Mouse (Mus musculus) gastrocnemius, postnatal 4 days (tissue): ENCODE results near the gene Gbp2. TPM values are rescaled to one million over a fixed set of nuclear protein-coding genes. Genes with fewer than 3 reads are reported as not detected.
"Not testable (repeated sequence)": the region's sequence is repeated elsewhere in the genome, so short reads cannot be mapped to it uniquely, and the experiment has no call there.

Experiments
- DNase-seq, 2 experiments: peaks; one replicate each; pipeline ENCODE4 v3.0.0; 2021 to 2022; ENCODE audit warnings: low spot score in 2 of 2, mixed read lengths in 2 of 2
- long read RNA-seq, 2 experiments: library from polyadenylated mRNA; stranded (forward); transcript quantifications; one replicate each; pipeline ENCODE4 v2.0.0; 2021
- total RNA-seq, 2 experiments: library from RNA; stranded (reverse); gene quantifications; 2 replicates each; pipeline ENCODE4 v1.2.3; 2021

Gene Gbp2
- 1 to 10 TPM; 3.8 to 4.0 TPM for total RNA-seq
- long read RNA-seq, experiment 1, partial matches to known transcripts, result 0 of 4 reads
- long read RNA-seq, experiment 1, other reads (novel, unspliced or antisense), result 1 of 4 reads
- long read RNA-seq, experiment 2, transcript Gbp2-201 (11 exons, 2,516 nt), result major isoform, 10 of 15 reads
- long read RNA-seq, experiment 2, partial matches to known transcripts, result 1 of 15 reads
- long read RNA-seq, experiment 2, other reads (novel, unspliced or antisense), result 4 of 15 reads

DNA sequence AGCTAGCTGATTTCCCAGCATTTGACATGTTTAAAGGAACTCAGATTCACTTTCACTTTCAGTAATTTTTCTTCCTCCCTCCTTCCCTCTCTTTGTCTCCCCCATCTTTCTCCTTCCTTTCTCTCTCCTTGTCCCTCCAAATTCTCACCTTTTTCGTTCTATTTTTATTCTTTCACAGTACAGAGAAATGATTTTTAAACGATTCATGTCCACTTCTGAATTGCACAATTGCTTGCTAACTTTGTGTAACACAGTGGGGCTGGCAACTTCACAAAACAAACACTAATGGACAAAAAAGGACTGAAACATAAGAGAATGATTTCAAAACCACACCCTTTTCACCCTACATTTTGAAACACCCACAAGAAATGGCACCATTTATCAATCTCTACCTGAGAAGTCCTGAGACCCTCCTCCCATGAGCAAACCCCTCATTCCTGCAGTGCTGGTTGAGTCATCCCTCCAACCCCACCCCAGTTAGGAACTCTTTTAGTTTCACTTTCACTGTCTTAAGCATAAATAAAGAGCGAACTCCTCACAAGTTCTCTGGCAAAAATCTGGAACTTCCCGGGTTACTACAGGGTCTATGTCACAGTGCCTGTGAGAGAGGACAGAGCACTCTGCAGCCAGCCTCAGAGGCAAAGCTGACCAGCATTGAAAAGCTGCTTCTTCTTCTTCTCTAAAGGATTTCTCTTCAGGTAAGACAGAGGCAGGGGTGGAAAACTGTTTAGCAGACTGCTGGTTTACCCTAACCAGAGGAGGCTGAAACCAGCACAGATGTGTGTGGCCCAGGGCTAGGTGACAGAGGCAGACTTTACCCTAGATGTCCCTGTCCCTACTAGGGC, at the start of gene Gbp2:
Gene Gbp2 (plus strand): TSS at position 492 of the 845 bp plus-strand sequence.
- DNase-seq, result peak in 1 of 2 experiments; percentile 8

- DNase-seq, result no peak
Observed at GRCm38 (mm10) chr3:142570738-142571137, 49.7 kb upstream of the Gbp2 start.

- DNase-seq, result no peak
Observed at GRCm38 (mm10) chr3:142577108-142577507, 43.3 kb upstream of the Gbp2 start.

GRCm38 (mm10) chr3:142578342-142578741, 42.1 kb upstream of the Gbp2 start:
- no peak for DNase-seq

GRCm38 (mm10) chr3:142583067-142583466, 37.3 kb upstream of the Gbp2 start:
- DNase-seq, result no peak

DNA sequence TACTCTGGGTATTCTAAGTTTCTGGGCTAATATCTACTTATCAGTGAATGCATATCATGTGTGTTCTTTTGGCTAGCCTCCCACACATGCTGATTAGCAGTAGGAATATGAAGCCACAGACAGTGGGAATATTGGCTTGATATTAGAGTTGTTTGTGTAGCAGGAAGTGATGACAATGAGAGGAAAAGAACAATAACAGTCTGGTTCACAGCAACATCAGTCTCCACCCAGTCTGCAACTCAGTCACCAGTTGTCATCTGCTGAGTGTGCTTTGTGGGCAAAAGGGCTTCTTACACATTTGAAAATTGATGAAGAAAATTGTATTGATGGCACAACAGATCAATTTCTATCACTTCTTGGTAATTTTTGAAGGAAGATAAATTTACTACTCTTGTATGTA, 33.0 kb upstream of the Gbp2 start:
- no peak for DNase-seq

DNA sequence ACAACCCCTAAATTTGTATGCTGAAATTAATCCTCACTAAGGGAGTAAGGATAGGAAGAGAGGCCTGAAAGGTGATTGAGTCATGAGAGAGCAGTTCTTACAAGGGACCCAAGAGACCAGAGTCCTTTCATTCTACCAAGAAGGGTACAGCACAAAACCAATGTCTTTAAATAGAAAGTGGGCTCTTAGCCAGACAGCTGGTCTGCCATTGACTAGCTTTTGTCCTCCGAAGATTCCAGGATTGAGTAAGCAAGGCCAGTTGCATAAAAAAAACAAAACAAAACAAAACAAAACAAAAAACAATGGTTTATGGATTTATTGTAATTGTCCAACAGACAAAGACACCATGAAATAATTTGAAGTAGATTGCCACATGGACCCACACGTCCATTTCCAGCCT, 31.5 kb upstream of the Gbp2 start:
- DNase-seq, result no peak

DNA sequence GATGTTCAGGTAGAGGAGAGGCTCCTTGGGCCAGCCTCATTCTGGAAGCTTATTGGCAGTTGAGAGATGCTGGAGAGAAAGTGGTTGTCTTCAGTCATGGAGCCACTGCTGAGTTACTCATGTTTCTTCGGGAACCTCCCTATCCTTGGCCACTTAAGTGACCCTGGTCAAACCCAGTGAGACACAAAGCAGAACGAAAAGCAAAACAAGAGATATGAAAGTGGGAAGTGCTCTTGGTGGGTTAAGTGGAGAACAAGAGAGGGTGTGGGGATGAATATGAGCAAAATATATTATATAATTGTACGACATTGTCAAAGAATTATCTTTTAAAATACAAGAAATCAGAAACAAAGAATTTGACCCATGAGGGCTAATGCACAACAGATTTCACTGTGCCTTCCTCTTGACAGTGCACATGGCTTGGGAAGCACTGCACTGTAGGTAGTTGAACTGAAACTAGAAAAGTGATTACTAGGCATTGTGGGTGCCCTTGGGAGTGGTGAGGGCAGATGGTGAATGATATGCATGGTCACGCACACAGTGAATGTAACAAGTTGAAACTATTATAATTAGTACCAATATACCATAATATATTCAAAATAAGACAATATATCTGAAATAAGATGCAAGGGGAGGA, 29.9 kb upstream of the Gbp2 start:
- DNase-seq, result no peak

DNA sequence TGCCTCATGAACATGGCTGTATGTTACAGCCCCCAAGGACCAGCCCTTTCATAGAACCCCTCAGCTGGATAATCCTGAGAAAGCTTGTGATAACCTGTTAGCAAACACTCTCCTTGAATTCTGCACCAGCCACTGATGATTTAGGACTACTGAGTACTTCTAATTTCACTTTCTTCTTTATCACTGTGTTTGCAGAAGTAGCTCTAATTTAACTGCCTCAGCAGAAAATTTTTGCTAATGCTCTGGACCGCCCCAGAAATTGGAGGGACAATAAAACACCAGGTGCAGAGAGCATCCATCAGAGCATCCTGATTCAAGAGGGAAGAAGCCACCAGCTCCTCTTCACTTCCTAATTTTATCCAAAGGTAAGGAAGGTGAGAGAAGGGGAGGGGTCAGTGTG, 25.9 kb upstream of the Gbp2 start, which contains the start of gene Gbp2b:
Gene Gbp2b (plus strand): TSS at position 301 of the 400 bp plus-strand sequence.
- DNase-seq, result no peak

DNA sequence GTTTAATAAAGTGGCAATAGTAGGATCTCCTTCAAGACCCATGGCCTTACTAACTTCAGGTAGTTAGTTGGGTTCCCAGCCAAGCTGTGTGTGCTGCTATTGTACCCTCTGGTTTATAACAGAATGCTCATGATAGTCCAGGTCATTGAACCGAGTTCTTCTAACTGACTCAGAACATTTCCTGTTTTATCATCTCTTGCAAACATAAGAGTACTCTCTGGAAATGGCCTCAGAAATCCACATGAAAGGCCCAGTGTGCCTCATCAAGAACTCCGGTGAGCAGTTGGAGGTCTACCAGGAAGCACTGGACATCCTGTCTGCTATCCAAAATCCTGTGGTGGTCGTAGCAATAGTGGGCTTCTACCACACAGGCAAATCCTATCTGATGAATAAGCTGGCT, 22.5 kb upstream of the Gbp2 start:
- DNase-seq, result no peak

DNA sequence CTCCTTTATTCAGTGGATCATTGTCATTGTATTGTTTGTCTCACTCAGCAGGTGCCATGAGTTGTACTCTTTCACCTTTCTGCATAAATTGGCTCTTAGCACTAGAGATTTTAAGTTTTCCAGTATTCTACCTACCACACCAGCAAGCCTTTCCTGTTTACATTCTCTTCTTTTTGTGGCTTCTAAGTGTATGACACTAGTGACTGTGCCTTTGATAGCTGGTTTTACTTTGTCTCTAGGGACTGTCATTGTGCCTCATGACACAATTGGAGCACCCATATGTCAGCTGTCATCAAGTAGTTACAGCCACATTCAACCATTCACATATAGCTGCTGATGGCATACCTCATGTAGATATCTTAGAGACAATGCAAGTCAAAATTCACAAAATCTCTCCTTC, 18.7 kb upstream of the Gbp2 start:
- no peak for DNase-seq

DNA sequence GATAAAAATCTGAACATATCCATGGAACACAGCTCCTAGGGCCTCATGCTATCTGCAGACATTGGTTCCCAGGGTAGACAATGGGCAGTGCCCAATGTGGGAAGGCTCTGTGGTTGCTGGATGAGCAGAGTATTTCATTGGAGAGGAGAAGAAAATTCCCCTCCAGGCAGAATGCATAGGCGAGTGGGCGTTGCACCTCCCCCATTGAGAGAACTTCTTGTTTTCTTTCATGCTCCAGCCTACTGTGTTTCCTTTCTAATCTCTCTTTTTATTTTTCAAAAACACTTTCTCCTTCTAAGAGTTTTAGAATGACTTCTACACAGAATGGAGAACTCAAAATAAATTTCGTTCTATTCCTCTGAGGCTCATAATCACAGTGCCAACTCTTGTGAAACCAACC, 1.7 kb upstream of the Gbp2 start:
- DNase-seq, result no peak

DNA sequence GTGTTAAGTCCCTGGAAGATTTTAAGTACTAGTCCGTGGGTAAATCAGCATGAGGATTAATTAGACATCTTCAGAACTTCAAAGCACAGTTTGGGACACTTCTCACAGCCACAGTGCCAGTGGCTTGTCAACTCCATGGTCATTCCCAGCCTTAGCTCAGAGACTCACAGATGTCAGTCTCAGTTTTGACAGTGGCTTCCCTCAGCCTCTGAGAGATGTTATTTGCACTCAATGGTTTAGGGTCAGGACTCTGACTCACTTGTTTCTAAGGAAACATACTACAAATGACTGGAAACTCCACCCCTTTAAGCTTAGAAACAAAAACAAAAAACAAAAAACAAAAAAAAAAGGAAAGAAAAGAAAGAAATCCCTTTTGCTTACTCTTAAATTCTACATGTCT, 796 bp upstream of the Gbp2 start:
- DNase-seq, result no peak

GRCm38 (mm10) chr3:142620956-142621562, 657 bp downstream of the Gbp2 start:
- DNase-seq, result no peak

GRCm38 (mm10) chr3:142630385-142630784, 10.0 kb downstream of the Gbp2 start:
- DNase-seq, result no peak

GRCm38 (mm10) chr3:142640201-142640600, 19.8 kb downstream of the Gbp2 start:
- peak; percentile 31 to 65 for DNase-seq

GRCm38 (mm10) chr3:142645949-142646348, 25.5 kb downstream of the Gbp2 start:
- peak in 1 of 2 experiments; percentile 51 for DNase-seq

DNA sequence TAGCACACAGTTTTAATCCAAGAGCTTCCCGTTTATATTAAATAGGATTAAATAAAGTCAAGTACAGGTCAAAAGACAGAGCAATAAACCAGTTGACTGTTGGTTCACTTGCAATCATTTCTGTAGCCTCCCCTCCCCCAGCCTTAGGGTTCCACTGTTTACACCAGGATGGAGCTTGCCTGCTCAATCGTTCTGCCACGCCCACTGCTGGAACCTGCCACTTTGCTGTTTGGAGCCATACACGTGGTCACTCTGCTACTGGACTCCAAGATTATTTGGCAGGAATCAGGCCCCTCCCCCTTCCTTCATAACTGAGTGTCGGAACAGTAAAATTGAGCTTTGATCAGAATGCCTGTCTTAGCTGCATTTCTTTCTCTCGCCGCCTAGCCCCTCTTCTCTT, 27.4 kb downstream of the Gbp2 start:
- not testable (repeated sequence) for DNase-seq

DNA sequence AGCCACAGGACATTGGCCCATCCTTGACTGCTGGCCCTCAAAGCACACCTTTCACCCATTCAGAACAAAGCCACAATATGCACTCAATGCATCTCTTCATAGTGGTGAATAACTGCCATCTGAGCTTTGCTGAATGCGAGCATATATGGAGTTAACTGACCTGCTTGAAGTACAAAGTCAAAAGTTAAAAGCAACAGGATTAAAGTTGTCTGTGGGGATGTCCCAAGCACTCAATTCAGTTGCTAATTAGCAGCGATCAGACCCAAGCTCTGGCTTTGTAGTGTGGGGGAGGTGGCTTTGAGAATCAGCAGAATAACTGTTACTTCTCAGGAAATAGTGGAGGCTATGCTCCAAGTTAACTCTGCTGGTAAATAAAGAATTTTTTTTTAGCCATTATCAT, 29.8 kb downstream of the Gbp2 start:
- DNase-seq, result no peak

DNA sequence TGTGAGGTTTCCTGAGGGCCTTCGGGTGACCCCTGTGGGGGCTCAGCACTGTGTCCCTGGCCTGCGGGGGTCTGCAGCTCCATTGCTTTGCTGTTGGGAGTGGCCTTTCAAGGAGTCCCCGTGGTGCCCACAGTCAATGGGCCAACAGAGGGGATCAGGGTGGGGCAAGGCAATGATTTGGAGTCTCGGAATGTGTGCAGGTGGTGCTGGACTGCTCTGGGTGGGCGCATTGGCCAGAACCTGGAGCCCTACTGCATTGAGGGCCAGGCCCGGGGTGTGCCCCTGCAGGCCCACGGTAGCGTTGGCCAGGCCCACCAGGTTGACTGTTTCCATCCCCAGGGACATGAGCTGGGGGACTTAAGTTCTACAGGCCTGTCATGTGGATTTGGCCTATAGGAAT, 44.3 kb downstream of the Gbp2 start:
- no peak for DNase-seq

GRCm38 (mm10) chr3:142674607-142675006, 54.2 kb downstream of the Gbp2 start:
- DNase-seq, result no peak
